Mouse (Mus musculus): Measurements from ENCODE around the gene Olfr576. TPM values are rescaled to one million over a fixed set of nuclear protein-coding genes. Genes with fewer than 3 reads are reported as not detected.

Gene Olfr576
- polyA plus RNA-seq (2012) = not detected in 2 replicates

DNA sequence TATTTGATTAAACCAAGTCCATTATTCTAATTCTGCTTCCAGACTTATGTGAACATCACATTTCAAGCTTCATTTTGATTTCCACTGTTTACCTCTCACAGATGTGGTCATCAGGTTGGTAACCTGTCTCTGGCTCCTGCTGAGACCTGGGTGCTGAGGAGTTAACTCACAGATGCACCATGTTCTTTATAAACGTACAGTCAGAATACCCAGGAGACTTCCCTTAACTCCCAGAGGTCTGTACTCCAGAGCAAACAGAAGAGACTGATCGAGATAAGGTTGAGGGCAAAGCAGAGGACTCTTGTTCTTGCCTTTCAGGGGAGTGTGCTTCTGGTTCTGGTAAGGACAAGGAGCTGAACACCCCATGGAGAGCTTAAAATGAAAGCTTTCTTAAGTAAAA, at the start of gene Olfr576:
Olfr576 (plus strand) TSS at position 301 of the 400 bp plus-strand sequence.
- no peak for TF ChIP-seq GATA1 (IDR thresholded peaks at IDR 0.05; ENCODE audit: low read length)

DNA sequence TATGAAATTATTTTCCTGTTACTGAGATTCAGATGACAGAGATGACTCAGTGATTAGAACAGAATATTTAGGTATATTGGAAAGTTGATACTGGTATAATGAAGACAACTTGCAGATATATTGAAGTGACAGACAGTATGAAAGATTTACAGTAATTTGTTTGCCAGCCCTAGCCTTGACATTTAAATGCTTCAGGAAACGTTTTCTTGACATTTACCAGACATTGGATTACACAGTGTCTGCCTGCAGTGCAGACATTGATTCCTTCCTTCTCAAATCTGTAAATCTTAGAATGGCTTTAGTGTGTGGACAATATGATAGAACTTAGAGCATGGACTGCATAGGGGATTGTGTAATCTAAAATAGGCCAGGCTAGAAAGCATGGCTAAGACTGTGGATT, 47.2 kb upstream of the Olfr576 start:
- no peak for TF ChIP-seq GATA1 (IDR thresholded peaks at IDR 0.05; ENCODE audit: low read length)

DNA sequence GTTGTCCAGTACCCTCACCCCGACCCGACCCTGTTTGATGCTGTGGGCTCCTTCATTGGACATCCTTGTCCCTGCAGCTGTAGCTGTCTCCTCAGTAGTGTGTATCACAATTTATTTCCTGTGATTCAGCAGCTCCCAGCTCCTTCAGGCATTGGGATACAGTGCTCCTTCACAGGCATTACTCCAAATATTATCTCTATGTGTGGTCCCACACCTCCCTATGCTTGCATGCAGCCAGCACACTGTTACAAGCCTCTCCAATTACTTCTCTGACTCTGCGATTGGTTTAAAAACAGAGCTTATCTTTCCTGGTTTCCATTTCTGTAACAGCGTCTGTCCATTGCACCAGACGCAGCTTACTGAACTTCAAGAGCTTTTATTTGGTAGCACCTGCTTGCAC, 46.1 kb upstream of the Olfr576 start:
- TF ChIP-seq GATA1 (IDR thresholded peaks at IDR 0.05; ENCODE audit: low read length) = no peak

DNA sequence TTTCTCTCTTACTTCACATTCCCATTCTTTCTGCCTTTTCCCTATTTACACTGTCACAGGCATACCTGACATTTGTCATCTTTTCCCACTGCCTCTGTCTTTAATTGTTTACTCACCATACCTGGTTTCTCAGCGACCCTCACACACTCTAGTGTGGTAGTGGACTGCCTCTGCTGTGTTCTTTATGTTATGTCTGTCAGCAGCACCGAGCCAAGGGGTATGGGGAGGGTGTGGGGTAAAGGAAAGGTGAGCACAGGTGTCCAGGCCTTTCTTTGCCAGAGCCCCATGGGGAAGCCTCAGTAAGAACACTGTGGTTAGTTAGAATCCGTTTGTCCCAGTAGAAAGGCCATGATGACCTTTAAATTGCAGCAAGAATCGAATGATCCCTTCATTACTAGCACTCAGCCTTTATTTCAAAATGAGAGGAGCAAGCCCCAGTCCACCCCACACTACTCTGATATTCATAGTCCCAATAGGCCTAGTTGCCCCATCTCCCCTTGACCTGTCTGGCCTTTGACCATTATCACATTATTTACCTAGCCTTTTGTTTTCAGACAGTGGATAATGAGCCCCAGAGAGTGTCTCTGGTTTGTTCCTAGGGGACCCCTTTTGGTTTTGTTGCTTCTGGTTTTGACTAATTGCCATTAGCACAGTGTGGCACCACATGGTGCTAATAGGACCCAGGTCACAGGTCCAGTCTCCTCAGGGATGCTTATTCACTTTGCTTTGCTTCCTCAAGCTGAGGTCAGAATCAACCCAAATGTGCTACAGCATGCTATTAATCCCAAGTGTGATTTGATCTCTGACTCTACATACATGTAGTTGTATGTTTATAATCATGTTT, 45.2 kb upstream of the Olfr576 start, which contains the start of gene Olfr571:
Olfr571 (minus strand) TSS at position 505 of the 844 bp plus-strand sequence.
- no peak for TF ChIP-seq GATA1 (IDR thresholded peaks at IDR 0.05; ENCODE audit: low read length)

DNA sequence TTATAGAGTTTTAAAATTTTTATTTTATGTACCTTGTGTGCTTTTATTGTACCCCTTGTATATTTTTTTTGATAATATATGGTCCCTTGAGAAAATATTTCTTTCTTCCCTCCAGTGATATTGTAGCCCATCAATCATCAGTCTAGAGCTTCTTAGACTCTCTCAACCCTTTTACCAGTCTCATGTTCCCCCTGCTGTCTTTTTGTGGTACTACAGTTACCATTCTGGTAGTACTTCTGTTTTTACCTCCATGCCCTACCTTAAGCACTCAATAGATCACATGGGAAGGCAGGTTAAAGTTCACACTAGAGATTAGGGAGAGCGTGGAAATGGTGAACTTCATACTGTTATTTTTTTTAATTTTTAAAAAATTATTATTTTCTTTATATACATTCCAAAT, 42.8 kb upstream of the Olfr576 start:
- TF ChIP-seq GATA1 (IDR thresholded peaks at IDR 0.05; ENCODE audit: low read length) = no peak

DNA sequence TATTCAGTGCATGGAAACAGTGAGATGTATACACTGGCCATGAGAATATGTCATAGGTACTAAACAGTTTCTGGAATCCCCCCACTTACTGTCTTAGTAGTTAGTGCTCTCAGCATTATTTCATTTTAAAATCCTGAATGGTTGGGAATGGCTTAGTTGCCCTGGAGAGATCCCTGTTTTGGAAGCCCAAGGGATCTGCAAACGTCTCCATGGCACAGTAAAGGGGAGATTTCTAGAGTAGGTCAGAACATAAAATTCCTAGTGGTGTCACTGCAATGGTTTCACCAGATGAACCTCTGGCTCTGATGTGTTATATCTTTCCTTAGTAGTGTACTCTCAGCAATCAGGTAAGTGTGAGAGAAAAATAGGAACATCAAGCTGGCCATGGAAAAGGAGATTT, 38.4 kb upstream of the Olfr576 start, which contains the start of gene Olfr572:
Olfr572 (plus strand) TSS at position 301 of the 400 bp plus-strand sequence.
- no peak for TF ChIP-seq GATA1 (IDR thresholded peaks at IDR 0.05; ENCODE audit: low read length)

DNA sequence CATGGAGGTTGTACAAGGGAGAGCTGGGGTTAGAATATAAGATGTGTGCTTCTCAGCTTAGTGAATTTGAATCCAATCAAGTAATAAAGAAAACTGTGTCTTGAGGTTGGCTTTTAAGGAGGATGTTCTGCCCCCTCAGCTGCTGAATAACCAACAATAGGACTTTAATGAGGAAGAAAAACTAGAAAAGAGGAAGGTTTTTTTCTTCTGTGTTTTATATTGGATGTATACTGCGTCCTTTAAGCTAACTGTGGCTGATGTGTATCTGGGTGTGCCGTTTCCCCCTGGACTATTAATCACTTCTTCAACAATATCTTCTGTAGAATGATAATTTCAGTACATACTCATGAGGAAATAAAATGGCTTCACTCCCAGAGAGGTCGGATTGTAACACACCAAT, 35.4 kb upstream of the Olfr576 start:
- TF ChIP-seq GATA1 (IDR thresholded peaks at IDR 0.05; ENCODE audit: low read length) = no peak

DNA sequence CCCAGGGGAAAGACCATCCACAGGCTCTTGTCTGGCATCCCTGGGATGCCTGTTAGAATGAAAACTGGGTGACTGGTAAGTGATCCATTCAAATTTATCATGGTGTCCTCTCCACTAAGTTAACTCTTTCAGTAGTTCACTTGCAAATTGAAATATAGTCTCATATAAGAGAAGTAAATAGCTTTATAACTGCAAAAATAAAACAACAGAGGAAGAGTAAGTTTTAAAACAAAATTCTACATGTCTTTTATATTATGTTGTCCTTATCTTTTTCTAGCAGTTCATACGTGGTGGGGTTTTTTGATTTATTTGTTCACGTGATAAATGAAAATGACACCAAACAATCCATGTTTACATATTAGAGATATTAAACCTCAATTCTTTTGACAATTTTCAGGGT, 20.0 kb upstream of the Olfr576 start, which contains the start of gene Olfr573-ps1:
Olfr573-ps1 (minus strand) TSS at position 101 of the 400 bp plus-strand sequence.
- no peak for TF ChIP-seq GATA1 (IDR thresholded peaks at IDR 0.05; ENCODE audit: low read length)

DNA sequence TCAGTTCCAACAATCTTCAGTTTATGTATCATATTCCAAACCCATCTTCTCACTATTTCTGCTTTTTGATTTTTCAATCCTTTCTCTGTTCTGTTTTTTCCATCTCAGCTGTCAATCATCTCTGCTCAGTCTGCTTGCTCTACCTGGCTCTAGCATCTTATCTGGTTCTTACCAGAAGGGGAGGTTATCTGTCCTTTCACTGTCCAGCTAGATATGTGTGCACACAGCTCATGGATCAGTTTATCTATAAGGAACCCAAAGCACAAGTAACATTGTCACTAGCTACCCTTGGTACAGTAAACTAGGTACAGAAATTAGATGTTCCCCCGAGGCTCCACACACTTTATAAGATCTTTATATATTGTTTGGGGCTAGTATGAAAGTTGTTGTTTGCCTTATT, 19.0 kb upstream of the Olfr576 start:
- TF ChIP-seq GATA1 (IDR thresholded peaks at IDR 0.05; ENCODE audit: low read length) = no peak

DNA sequence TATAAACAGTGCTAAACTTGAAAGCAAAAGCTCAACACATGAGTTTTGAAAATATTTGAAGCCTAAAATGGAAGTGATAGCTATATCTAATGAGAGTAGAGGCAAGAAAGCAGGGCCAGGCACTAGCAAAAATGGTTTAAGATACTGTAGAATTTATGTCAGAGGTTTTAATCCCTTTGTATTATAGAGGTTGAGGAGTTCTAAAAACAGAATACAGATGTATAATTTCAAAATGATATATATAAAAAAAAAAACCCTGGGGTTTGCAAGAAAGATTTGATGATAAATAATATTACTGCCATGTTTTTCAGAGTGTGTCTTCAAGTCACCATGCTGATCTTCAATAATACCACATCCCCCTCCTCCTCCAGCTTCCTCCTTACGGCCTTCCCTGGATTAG, 14.3 kb upstream of the Olfr576 start, which contains the start of gene Olfr574:
Olfr574 (plus strand) TSS at position 301 of the 400 bp plus-strand sequence.
- TF ChIP-seq GATA1 (IDR thresholded peaks at IDR 0.05; ENCODE audit: low read length) = no peak

DNA sequence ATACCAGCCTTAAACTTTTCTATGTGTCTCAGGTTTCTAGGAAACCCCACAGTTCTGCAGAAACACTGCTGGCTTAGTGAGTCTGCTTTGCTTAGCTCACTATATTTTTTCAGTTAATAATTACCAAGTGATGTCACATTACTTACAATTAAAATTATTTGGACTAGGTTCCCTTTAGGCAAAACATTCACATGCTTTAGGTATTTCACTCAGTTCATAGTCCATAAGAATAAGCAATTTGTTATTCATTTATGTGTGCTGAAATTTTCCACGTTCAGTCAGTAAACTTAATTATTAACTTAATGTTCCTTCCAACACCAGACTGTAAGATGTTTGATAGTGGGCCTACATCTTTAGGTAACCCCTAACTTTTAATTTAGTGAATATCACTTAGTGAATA, 11.7 kb upstream of the Olfr576 start:
- no peak for TF ChIP-seq GATA1 (IDR thresholded peaks at IDR 0.05; ENCODE audit: low read length)

DNA sequence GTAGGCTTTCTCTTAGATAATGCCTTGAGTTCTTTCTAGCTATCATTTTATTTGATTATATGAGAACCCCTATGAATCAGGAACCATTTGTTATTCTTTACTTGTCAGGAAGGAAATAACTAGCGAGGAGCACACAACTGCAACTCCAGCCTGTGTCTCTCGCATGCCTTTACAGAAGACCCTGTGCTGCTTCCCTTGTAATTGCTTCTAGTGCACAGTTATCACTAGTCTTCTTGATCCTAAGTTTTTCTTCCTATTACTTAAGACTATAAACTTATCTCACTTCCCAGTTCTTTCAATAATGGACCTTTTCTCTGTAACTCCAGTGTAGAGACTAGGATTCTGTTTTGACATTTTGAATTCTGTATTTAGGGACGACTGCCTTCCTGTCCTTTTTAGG, 4.3 kb upstream of the Olfr576 start:
- TF ChIP-seq GATA1 (IDR thresholded peaks at IDR 0.05; ENCODE audit: low read length) = no peak

DNA sequence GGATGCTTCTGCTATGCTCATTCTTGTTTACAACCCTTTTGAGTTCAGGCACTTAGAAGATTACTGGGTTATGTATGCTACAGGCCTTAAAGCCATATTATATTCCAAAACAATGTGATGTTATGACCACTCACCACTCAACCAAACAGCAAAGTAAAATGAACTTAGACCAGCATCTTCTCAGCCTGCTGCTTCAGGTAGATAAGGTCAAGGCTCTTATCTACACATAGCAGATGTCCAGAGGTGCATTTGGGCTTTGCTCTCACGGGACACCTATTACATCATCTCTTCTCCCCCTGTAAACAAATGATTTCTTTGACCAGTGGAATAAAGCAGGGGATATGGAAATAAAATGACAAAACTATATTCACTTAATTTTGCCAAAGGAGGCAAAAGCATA, 3.9 kb upstream of the Olfr576 start, which contains the start of gene Olfr575:
Olfr575 (minus strand) TSS at position 183 of the 400 bp plus-strand sequence.
- no peak for TF ChIP-seq GATA1 (IDR thresholded peaks at IDR 0.05; ENCODE audit: low read length)

DNA sequence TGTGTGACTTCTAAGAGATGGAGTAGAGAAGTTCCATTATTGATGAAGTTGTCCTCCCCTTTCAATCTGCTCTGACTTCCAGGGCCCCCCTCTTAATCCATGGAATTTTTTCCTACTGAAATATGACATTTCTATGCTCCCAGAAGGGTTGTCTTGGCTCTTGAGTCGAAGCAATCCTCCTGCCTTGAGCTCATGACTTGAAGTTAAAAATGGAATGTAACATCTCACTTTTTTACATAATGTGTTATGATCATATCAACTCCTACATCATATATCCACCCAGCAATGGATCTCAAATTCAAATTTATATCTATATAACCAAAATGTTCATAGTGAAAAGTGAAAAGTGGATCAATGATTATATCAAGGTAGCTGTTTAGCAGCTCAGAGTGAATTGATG, 11.9 kb downstream of the Olfr576 start:
- no peak for TF ChIP-seq GATA1 (IDR thresholded peaks at IDR 0.05; ENCODE audit: low read length)

DNA sequence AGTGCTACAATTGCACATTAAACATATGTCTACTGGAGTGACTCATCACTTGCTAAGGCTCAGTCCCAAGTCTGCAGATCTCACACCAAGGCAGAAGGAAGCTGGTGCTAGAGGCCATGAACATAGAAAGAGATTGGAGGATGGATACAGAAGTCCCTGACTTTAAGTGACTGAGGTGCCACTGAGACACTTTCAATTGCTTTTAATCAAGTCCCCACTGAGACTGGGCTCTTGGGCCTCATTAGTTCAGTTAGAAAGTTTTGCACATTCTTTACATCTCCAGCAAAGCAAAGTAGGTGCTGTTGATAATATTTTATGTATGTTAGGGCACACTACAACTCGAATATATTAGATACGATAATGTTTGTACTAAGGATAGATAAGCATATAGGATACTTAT, 13.4 kb downstream of the Olfr576 start, which contains the start of gene Olfr577:
Olfr577 (minus strand) TSS at position 101 of the 400 bp plus-strand sequence.
- no peak for TF ChIP-seq GATA1 (IDR thresholded peaks at IDR 0.05; ENCODE audit: low read length)

DNA sequence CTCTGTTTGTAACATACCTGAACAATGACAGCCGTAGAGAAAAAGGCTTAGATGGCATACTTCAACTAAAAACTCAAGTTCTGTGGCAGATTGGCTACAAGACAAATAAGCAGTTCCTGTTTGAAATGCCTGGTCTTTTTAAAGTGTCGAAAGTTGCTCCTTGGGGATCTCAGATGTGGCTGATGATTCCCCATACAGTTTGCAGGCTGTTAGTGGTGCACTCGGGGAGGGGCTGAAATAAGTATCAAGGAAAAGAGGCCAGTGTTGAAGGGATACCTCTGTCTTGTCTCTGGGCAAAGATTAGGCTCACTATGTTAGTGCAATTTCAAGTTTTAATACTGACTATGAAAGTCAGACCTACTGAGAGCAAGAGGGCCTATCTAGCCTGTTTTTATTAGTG, 26.8 kb downstream of the Olfr576 start, which contains the start of gene Olfr578:
Olfr578 (minus strand) TSS at position 101 of the 400 bp plus-strand sequence.
- no peak for TF ChIP-seq GATA1 (IDR thresholded peaks at IDR 0.05; ENCODE audit: low read length)

Other genes starting within 250 kb of the Olfr576 start
- not detected in 2 replicates for gene Olfr33, start 243.6 kb upstream of the Olfr576 start, polyA plus RNA-seq (2012)
- gene Olfr559, start 235.2 kb upstream of the Olfr576 start, polyA plus RNA-seq (2012) = not detected in 2 replicates
- not detected in 2 replicates for gene Olfr560, start 203.3 kb upstream of the Olfr576 start, polyA plus RNA-seq (2012)
- not detected in 2 replicates for gene Olfr78, start 203.2 kb upstream of the Olfr576 start, polyA plus RNA-seq (2012)
- gene Olfr561, start 191.4 kb upstream of the Olfr576 start, polyA plus RNA-seq (2012) = not detected in 2 replicates
- not detected in 2 replicates for gene Olfr564, start 159.2 kb upstream of the Olfr576 start, polyA plus RNA-seq (2012)
- not detected in 2 replicates for gene Olfr566, start 103.9 kb upstream of the Olfr576 start, polyA plus RNA-seq (2012)
- not detected in 2 replicates for gene Olfr568, start 85.5 kb upstream of the Olfr576 start, polyA plus RNA-seq (2012)
- not detected in 2 replicates for gene Olfr569, start 71.8 kb upstream of the Olfr576 start, polyA plus RNA-seq (2012)
- gene Olfr570, start 68.1 kb upstream of the Olfr576 start, polyA plus RNA-seq (2012) = not detected in 2 replicates
- not detected in 2 replicates for gene Olfr571, start 45.1 kb upstream of the Olfr576 start, polyA plus RNA-seq (2012)
- not detected in 2 replicates for gene Olfr572, start 38.3 kb upstream of the Olfr576 start, polyA plus RNA-seq (2012)
- not detected in 2 replicates for gene Olfr573-ps1, start 20.1 kb upstream of the Olfr576 start, polyA plus RNA-seq (2012)
- not detected in 2 replicates for gene Olfr574, start 14.2 kb upstream of the Olfr576 start, polyA plus RNA-seq (2012)
- gene Olfr575, start 3.9 kb upstream of the Olfr576 start, polyA plus RNA-seq (2012) = not detected in 2 replicates
- gene Olfr577, start 13.3 kb downstream of the Olfr576 start, polyA plus RNA-seq (2012) = not detected in 2 replicates
- gene Olfr578, start 26.7 kb downstream of the Olfr576 start, polyA plus RNA-seq (2012) = not detected in 2 replicates
- not detected in 2 replicates for gene Olfr582, start 75.4 kb downstream of the Olfr576 start, polyA plus RNA-seq (2012)
- gene Olfr583, start 88.6 kb downstream of the Olfr576 start, polyA plus RNA-seq (2012) = not detected in 2 replicates
- not detected in 2 replicates for gene Olfr584, start 119.2 kb downstream of the Olfr576 start, polyA plus RNA-seq (2012)
- gene Olfr585, start 135.1 kb downstream of the Olfr576 start, polyA plus RNA-seq (2012) = not detected in 2 replicates
- not detected in 2 replicates for gene Olfr586, start 163.0 kb downstream of the Olfr576 start, polyA plus RNA-seq (2012)
- gene Olfr588-ps1, start 178.2 kb downstream of the Olfr576 start, polyA plus RNA-seq (2012) = not detected in 2 replicates
- gene Olfr589, start 193.7 kb downstream of the Olfr576 start, polyA plus RNA-seq (2012) = not detected in 2 replicates
- gene Olfr591, start 215.7 kb downstream of the Olfr576 start, polyA plus RNA-seq (2012) = not detected in 2 replicates
- not detected in 2 replicates for gene Olfr592, start 222.1 kb downstream of the Olfr576 start, polyA plus RNA-seq (2012)
- not detected in 2 replicates for gene Olfr593, start 249.2 kb downstream of the Olfr576 start, polyA plus RNA-seq (2012)

Measured in G1E-ER4 (cell line).